Mouse (Mus musculus): ENCODE results near the gene Mark4. TPM values are rescaled to one million over a fixed set of nuclear protein-coding genes. Genes with fewer than 3 reads are reported as not detected.
A peak's percentile ranks its signal among the peaks of the same experiment; 100 is the strongest.

The Mark4 gene
- 13.9 and 16.3 TPM in 2 replicates for polyA plus RNA-seq (2015; fragmentation: Nextera tagmentation; extraction: Ambion mirVana)

DNA sequence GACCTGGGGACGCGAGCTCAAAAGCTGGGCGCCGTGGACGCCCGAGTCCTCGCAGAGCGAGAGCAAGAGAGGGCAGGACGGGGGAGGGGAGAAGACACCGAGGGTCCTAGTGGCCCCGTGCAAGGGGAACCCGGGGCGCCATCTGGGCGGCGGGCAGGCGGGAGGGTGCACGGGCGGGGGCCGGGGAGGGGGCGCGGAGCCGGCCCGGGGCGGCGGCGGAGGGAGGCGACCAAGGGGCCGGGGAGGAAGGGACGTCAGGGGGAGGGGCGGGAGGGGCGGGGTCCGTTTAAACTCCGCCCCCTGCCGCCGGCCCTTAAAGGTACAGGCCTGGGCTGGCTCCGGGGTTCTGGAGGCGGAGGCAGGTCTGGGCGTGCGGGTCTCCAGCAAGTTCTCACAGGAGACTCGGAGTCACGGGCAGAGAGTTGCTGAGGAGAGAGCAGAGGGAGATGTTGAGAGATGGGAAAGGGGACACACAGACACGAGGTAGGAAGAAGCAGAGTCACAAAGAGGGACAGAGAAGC is at the start of gene Mark4:
TSS of gene Mark4 (minus strand) at position 231 of the 521 bp plus-strand sequence.
- Histone ChIP-seq H3K9ac (replicated peaks) (peak within 1 kb of the TSS; percentile 95), H3K27me3 (0 out of 2 replicates have a peak, but pooled peaks cover 8% of the 10 kb centered on the region), H3K4me2 (replicated peaks) (peak within 1 kb of the TSS; percentile 98), H3K27ac (peak within 1 kb of the TSS; percentile 83), H3K4me3 (replicated peaks) (peak within 1 kb of the TSS; percentile 92), H3K9me3 (no peaks in the 10 kb centered on the region), H3K4me1 (replicated peaks) (peaks cover 32% of the 10 kb centered on the region), H3K36me3 (peaks cover 13% of the 10 kb centered on the region)
- peak; percentile 84 for ATAC-seq
- under 1% methylated on average over 32 of the region's 42 CpGs for WGBS

DNA sequence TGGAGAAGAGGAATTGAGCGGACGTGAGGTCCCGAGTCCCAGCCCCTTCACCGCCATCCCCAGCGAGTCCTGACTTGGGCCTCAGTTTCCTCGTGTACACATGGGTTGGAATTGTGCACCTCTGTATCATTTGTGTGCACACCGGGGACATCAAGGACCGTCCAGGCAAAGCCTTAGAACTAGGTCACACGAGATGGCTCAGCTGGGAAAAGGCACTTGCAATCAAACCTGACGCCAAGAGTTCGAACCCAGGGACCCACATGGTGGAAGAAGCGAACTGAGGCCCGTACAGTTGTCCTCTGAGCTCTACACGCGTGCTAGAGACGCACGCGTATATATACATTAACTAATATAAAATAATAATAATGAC is 49.0 kb upstream of the Mark4 start:
- H3K4me2 ChIP-seq (replicated peaks): peak overlapping the region; percentile 77
- 3% methylated on average over 18 of the region's 18 CpGs for WGBS
- no peaks in the 10 kb centered on the region for H3K36me3 ChIP-seq
- peak overlapping the region; percentile 70 for H3K4me3 ChIP-seq (replicated peaks)
- H3K9ac ChIP-seq (replicated peaks): peak overlapping the region; percentile 88
- H3K4me1 ChIP-seq (replicated peaks): peaks cover 28% of the 10 kb centered on the region
- no peaks in the 10 kb centered on the region for H3K9me3 ChIP-seq
- ATAC-seq: no peak
- no peaks in the 10 kb centered on the region for H3K27me3 ChIP-seq
- peak overlapping the region; percentile 84 for H3K27ac ChIP-seq

DNA sequence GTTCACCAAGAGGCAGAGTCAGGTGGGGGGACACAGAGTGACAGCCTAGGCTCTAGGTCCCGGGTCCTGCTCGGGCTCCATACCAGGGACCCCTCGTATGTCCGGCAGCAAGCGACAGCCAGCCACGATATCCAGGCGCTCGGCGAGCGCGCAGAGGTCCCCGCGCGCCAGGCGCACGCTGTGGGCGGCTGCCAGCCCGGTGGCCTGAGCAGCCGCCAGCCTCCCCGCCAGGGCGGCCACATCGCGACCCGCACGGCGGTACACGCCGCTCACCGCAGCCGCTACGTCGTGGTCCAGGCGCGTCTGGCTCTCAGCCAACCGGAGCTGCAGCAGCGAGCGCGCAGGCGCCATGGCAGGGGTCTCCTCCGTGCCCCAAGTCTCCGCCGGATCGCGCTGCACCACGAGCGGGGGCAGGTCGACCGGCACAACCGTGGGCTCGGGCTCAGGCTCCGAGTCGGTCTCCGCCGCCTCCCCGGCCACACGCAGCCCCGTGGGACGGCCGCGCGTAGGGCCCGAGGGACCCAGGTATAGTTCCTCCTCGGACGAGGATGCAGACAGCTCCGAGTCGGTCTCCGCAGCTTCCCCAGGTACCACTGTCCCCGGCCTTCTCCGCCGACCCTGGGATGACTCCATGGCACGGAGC is 48.5 kb upstream of the Mark4 start:
- no peaks in the 10 kb centered on the region for H3K9me3 ChIP-seq
- ATAC-seq: peak; percentile 37
- 1% methylated on average over 60 of the region's 71 CpGs for WGBS
- H3K27ac ChIP-seq: peak overlapping the region; percentile 84
- H3K9ac ChIP-seq (replicated peaks): peak overlapping the region; percentile 88
- peak overlapping the region; percentile 70 for H3K4me3 ChIP-seq (replicated peaks)
- no peaks in the 10 kb centered on the region for H3K27me3 ChIP-seq
- H3K4me1 ChIP-seq (replicated peaks): peaks cover 28% of the 10 kb centered on the region
- H3K4me2 ChIP-seq (replicated peaks): peak overlapping the region; percentile 77
- H3K36me3 ChIP-seq: no peaks in the 10 kb centered on the region

DNA sequence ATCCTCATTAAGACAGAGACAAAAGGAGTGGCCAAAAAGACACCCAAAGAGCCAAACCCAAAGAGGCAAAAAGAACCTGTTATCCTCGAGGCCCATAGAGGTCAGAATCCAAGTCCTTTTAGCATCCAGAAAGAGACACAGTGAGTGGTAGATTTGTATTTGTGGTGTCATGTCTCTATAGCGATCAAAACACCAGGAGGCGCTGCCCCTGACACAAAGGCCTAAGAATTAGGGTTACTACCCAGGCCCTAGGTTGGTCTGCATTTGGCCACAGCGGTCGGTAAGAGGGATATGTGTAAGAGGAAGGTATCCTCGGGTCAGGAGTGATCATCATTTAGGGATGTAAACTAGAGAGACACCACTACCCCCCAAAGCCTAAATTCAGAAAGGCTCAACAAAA is 47.7 kb upstream of the Mark4 start:
- H3K9me3 ChIP-seq: no peaks in the 10 kb centered on the region
- H3K27me3 ChIP-seq: no peaks in the 10 kb centered on the region
- no peak for ATAC-seq
- WGBS: 19% methylated on average over 6 of the region's 6 CpGs
- peaks cover 28% of the 10 kb centered on the region for H3K4me1 ChIP-seq (replicated peaks)
- peak overlapping the region; percentile 88 for H3K9ac ChIP-seq (replicated peaks)
- no peaks in the 10 kb centered on the region for H3K36me3 ChIP-seq
- no peak overlapping the region for H3K27ac ChIP-seq
- H3K4me3 ChIP-seq (replicated peaks): peak overlapping the region; percentile 70
- peak overlapping the region; percentile 77 for H3K4me2 ChIP-seq (replicated peaks)

DNA sequence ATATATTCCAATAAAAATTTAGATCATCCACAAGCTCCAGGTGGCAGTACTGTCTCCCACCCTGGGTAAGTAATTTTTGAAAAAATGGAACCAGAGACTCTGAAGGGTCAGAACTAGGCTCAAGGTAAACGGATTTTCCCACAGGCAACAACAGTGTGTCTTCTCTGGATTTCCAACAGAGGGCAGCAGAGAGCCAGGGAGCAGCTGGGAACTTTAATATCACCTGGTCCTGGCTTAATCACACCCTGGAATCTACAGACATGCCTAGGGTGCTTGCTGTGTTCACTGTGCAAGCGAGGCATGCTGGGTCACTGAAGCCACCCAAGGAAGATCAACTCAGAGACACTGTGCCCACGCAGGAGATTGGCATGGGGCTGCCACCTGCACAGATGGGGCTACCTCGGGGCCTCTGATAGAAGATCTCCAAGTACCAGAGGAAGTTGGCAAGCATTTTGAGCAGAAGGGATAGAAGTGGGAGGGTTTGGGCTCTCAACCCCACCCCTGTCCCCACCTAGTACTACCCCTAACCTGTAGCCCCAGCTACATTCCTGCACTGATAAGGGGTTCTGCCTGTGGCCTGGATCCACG is 45.0 kb upstream of the Mark4 start:
- no peak for ATAC-seq
- H3K9me3 ChIP-seq: no peaks in the 10 kb centered on the region
- no peaks in the 10 kb centered on the region for H3K36me3 ChIP-seq
- no peak overlapping the region for H3K4me2 ChIP-seq (replicated peaks)
- H3K27ac ChIP-seq: no peak overlapping the region
- no peaks in the 10 kb centered on the region for H3K27me3 ChIP-seq
- no peak overlapping the region for H3K4me3 ChIP-seq (replicated peaks)
- no peak overlapping the region for H3K9ac ChIP-seq (replicated peaks)
- H3K4me1 ChIP-seq (replicated peaks): peaks cover 18% of the 10 kb centered on the region
- WGBS: 36% methylated on average over 5 of the region's 5 CpGs

DNA sequence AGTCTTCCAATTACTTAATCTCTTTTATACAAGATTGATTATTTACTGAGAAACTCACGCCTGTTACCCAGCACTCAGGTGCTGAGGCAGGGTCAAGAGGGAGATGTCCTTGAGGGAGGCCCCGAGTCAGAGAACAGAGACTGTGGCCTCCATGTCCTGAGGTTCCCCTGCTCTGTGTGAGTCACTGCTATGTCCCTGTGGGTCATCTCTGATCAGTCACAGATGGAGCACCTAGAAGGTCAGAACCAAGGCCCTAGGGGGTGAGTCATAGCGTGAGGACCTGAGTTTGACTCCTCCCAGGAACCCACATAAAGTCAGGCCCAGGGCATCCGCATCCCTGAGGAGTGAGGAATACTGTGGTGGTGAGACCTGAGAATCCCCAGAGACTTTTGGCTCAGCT is 43.0 kb upstream of the Mark4 start:
- Histone ChIP-seq H3K27me3 (no peaks in the 10 kb centered on the region), H3K4me2 (replicated peaks) (no peak overlapping the region), H3K9ac (replicated peaks) (no peak overlapping the region), H3K36me3 (no peaks in the 10 kb centered on the region), H3K9me3 (no peaks in the 10 kb centered on the region), H3K4me1 (replicated peaks) (peaks cover 6% of the 10 kb centered on the region; the same call in 1 of the 2 replicates), H3K4me3 (replicated peaks) (no peak overlapping the region), H3K27ac (no peak overlapping the region)
- WGBS: 81% methylated on average over 4 of the region's 4 CpGs
- ATAC-seq: no peak

DNA sequence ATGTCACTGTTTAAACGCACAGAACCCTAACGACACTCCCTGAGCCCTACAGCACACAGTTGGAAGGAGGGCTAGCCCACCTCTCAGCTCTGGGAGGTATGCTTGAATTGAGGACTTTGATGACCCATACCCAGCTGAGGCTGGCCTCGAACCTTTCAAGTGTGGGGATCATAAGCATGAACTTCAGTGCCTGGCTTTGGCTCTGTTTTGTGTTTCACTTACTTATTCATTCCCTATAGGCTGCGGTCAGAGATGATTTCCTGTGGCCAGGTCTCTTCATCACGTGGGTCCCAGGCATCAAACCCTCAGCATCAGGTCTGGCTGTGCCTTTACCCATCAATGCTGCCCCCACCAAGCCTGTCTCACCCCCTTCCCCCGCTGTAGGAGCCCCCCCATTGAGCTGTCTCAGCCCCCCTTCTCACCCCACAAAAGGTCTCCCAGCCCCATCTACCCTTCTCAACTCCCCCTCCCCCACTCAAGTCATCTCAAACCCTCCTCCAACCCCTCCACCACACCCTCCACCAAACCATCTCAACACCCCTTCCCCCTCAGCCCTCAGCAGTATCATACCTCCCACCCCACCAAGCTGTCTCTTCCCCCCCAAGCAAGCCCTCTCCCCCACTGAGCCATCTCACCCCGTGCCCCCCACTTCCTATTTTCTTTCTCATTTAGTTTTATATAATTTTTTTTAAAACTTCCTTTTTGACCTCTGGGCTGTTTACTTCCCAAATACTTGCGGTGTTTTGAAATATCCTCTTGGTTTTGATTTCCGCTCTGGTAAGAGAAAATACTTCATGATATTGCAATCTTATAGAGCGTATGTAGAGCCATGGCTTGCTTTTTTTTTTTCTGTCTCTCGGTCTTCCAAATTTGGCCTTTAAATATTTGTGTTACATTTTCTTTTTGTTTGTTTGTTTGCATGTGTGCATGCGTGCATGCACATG is 42.1 kb upstream of the Mark4 start:
- Histone ChIP-seq H3K27ac (no peak overlapping the region), H3K4me2 (replicated peaks) (no peak overlapping the region), H3K36me3 (no peaks in the 10 kb centered on the region), H3K27me3 (no peaks in the 10 kb centered on the region), H3K4me1 (replicated peaks) (no peaks in the 10 kb centered on the region), H3K9ac (replicated peaks) (no peak overlapping the region), H3K4me3 (replicated peaks) (no peak overlapping the region), H3K9me3 (no peaks in the 10 kb centered on the region)
- ATAC-seq: no peak
- 78% methylated on average over 12 of the region's 12 CpGs for WGBS

DNA sequence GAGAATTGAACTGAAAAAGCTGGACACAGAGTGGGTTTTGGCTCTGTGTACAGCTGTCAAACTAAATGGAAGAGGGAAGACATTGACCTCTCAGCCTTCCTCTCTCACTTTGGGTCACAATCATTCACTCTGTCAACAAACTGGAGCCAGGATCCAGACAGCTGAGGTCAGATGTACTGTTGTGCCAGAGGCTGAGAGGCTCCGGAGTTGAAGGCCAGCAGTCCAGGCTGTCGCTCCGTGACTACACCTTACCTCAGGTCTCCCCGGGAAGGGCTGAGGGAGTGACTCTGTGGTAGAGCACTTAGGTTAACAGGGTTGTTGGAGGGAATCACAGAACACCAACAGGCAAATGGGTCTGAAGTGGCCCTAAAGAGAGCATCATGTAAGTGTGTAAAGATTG is 39.7 kb upstream of the Mark4 start:
- Histone ChIP-seq H3K27ac (no peak overlapping the region), H3K9ac (replicated peaks) (no peak overlapping the region), H3K9me3 (no peaks in the 10 kb centered on the region), H3K27me3 (peaks cover 3% of the 10 kb centered on the region; the same call in 1 of the 2 replicates), H3K36me3 (no peaks in the 10 kb centered on the region), H3K4me2 (replicated peaks) (no peak overlapping the region), H3K4me3 (replicated peaks) (no peak overlapping the region), H3K4me1 (replicated peaks) (no peaks in the 10 kb centered on the region)
- WGBS: 88% methylated on average over 4 of the region's 4 CpGs
- ATAC-seq: no peak

DNA sequence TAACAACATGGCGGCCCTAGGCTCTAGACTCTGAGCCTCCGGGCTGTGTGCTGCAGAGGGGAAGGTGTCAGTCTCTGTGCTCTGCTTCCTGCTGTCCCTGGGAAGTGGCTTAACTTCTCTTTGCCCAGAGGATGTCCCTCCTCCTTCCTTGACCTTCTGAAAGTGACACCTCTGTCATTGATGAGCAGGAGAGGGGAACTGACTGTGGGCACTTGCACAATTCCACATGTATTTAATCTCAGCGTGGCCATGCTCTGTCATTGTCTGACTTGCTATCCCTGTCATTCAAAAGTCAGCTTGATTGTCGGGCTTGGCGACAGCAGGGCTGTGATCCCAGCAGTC is 37.6 kb upstream of the Mark4 start:
- Histone ChIP-seq H3K4me3 (replicated peaks) (no peak overlapping the region), H3K9me3 (no peaks in the 10 kb centered on the region), H3K27me3 (peaks cover 22% of the 10 kb centered on the region), H3K27ac (no peak overlapping the region), H3K4me2 (replicated peaks) (no peak overlapping the region), H3K4me1 (replicated peaks) (peaks cover 7% of the 10 kb centered on the region), H3K9ac (replicated peaks) (no peak overlapping the region), H3K36me3 (no peaks in the 10 kb centered on the region)
- 63% methylated on average over 5 of the region's 5 CpGs for WGBS
- no peak for ATAC-seq

DNA sequence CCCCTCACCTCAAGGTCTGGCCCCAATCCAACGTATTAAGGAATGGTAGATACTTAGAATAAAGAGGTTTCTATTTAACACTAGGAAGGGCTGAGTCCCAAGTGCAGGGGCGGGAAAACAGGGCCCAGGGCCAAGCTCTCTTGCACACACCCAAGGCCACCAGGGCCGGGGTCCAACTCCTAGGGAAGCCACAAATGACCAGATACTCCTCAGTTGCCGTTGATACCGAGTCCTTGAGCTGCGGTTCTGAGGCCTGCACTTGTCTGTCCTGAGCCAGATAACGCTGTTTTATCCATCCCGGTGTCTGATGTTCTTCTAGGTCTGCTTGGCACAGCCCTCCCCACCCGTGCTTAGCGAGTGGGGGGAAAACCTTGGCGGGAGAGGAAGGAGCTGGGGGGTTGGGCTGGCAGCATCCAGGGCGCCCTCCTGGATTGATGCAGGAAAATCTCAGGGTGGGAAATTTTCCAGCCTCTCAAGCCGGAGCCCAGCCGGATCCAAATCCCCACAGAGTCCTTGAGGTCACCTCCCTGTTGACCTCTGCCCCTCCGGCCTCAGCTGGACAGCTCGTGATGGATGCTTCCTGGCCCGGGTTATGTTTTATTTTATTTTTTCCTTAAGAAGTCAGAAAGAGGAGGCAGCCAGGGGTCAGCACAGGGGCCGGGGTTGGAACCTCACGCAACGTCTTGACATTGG is 37.0 kb upstream of the Mark4 start:
- no peak overlapping the region for H3K9ac ChIP-seq (replicated peaks)
- no peak overlapping the region for H3K27ac ChIP-seq
- peaks cover 28% of the 10 kb centered on the region for H3K27me3 ChIP-seq
- H3K4me2 ChIP-seq (replicated peaks): no peak overlapping the region
- peaks cover 7% of the 10 kb centered on the region for H3K4me1 ChIP-seq (replicated peaks)
- 78% methylated on average over 20 of the region's 20 CpGs for WGBS
- H3K9me3 ChIP-seq: no peaks in the 10 kb centered on the region
- no peak for ATAC-seq
- no peak overlapping the region for H3K4me3 ChIP-seq (replicated peaks)
- H3K36me3 ChIP-seq: no peaks in the 10 kb centered on the region

DNA sequence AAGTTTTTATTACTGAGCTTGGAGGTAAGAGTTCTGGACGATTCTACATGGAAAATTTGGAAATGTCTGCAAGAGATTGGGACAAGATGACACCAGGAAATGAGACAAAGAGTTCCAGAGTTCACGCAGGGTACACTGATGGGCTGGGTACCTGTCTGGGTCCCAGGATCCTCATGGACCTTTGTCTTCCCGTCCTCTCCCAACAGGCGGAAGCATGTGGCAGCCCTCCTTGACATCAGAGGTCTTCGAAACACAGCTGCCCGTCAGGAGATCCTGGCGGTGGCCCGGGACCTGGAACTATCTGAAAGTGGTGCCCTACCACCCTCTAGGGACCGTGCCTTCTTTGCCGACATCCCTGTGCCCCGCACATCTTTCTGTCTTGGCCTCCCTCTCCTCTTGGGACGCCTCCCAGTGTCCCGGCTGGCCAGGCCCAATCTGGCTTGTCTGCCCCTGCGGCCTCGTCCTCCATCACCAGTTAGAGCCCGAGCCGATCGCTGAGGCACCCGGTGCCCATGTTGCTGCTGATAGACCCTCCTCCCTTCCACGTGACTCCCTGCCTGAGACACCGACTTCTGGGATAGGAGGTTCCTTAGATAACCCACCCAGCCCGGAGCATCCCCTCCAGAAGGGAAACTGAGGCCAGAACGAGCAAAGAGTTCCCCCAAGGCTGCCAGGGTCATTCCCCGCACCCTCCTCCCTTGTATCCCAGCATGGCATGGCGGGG is 36.3 kb upstream of the Mark4 start:
- no peak overlapping the region for H3K4me3 ChIP-seq (replicated peaks)
- no peak for ATAC-seq
- 83% methylated on average over 25 of the region's 25 CpGs for WGBS
- peaks cover 35% of the 10 kb centered on the region for H3K27me3 ChIP-seq
- no peaks in the 10 kb centered on the region for H3K36me3 ChIP-seq
- H3K4me2 ChIP-seq (replicated peaks): no peak overlapping the region
- no peak overlapping the region for H3K27ac ChIP-seq
- H3K9me3 ChIP-seq: no peaks in the 10 kb centered on the region
- H3K9ac ChIP-seq (replicated peaks): no peak overlapping the region
- peaks cover 7% of the 10 kb centered on the region for H3K4me1 ChIP-seq (replicated peaks)

Measured in midbrain, embryonic 13.5 days (tissue).